Mouse (Mus musculus) macrophage (primary cell): ENCODE measurements around the gene Cryl1. TPM values are rescaled to one million over a fixed set of nuclear protein-coding genes. Genes with fewer than 3 reads are reported as not detected.

Experiments
- H3K27ac ChIP-seq: fragments of 350-480 bp; formaldehyde crosslinking; 2 replicates; pipeline ENCODE4 v1.9.0; 2021
- H3K36me3 ChIP-seq: fragments of 350-480 bp; formaldehyde crosslinking; 2 replicates; pipeline ENCODE4 v1.9.0; 2021; ENCODE audit errors: inconsistent target
- H3K4me3 ChIP-seq: fragments of 350-480 bp; formaldehyde crosslinking; 2 replicates; pipeline ENCODE4 v1.9.0; 2021; ENCODE audit errors: inconsistent target
- H3K79me2 ChIP-seq: fragments of 350-480 bp; formaldehyde crosslinking; 2 replicates; pipeline ENCODE4 v1.9.0; 2021; ENCODE audit errors: inconsistent target
- WGBS: methylation state at CpG from one replicate; pipeline ENCODE4 v1.1.7; 2026; ENCODE audit warnings: inconsistent platforms; ENCODE audit not compliant: missing documents; 5-methylcytosine and 5-hydroxymethylcytosine counted together
- polyA plus RNA-seq: library from polyadenylated mRNA; stranded (reverse); fragments of 250-400 nt; gene quantifications from 3 replicates; pipeline ENCODE4 v1.2.4, GENCODE M21; 2018; ENCODE audit warnings: inconsistent platforms

Gene Cryl1
- polyA plus RNA-seq, 1 experiment from 2014 or later: 18.7 TPM

- 81% methylated on average over 14 of the region's 16 CpGs for WGBS
- Histone ChIP-seq H3K36me3 (no peaks in the 10 kb centered on the region), H3K27ac (no peak overlapping the region), H3K79me2 (no peaks in the 10 kb centered on the region), H3K4me3 (no peak overlapping the region)
These were observed 81.4 kb downstream of the Cryl1 start for GRCm38 (mm10) chr14:57316662-57317600.

- Histone ChIP-seq H3K79me2 (no peaks in the 10 kb centered on the region), H3K4me3 (no peak overlapping the region), H3K36me3 (no peaks in the 10 kb centered on the region), H3K27ac (no peak overlapping the region)
- WGBS: 97% methylated on average over 3 of the region's 3 CpGs
These were observed 82.4 kb downstream of the Cryl1 start for GRCm38 (mm10) chr14:57315976-57316375.

GRCm38 (mm10) chr14:57315551-57315950 lies 82.8 kb downstream of the Cryl1 start:
- 95% methylated on average over 7 of the region's 7 CpGs for WGBS
- H3K27ac ChIP-seq: no peak overlapping the region
- no peaks in the 10 kb centered on the region for H3K36me3 ChIP-seq
- no peak overlapping the region for H3K4me3 ChIP-seq
- no peaks in the 10 kb centered on the region for H3K79me2 ChIP-seq

GRCm38 (mm10) chr14:57301600-57302230 lies 96.6 kb downstream of the Cryl1 start:
- Histone ChIP-seq H3K36me3 (no peaks in the 10 kb centered on the region), H3K27ac (no peak overlapping the region), H3K79me2 (no peaks in the 10 kb centered on the region), H3K4me3 (no peak overlapping the region)
- WGBS: 91% methylated on average over 11 of the region's 11 CpGs

GRCm38 (mm10) chr14:57300530-57300929 lies 97.8 kb downstream of the Cryl1 start:
- no peaks in the 10 kb centered on the region for H3K79me2 ChIP-seq
- whole genome bisulfite sequencing: 89% methylated on average over 2 of the region's 2 CpGs
- no peak overlapping the region for H3K27ac ChIP-seq
- no peaks in the 10 kb centered on the region for H3K36me3 ChIP-seq
- no peak overlapping the region for H3K4me3 ChIP-seq

DNA sequence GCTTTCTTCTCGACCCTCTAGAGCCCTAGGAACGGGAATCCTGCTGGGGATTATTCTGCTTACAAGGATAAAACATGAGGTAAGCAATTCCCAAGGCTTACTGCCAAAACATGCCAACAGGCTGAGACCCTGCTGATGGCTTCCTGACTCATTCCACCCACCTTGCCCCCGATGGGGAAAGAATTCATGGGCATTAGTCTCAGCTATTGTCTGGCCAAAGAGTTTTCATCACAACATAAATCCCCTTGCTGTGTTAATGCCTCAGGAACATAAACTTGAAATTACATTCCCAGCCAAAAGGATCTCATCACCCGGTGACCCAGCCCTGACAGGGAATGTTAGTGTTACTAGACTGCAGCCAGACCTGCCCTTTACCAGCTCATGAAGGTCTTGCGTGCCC lies 100.7 kb downstream of the Cryl1 start:
- WGBS: 88% methylated on average over 5 of the region's 5 CpGs
- no peak overlapping the region for H3K27ac ChIP-seq
- no peaks in the 10 kb centered on the region for H3K79me2 ChIP-seq
- no peaks in the 10 kb centered on the region for H3K36me3 ChIP-seq
- no peak overlapping the region for H3K4me3 ChIP-seq

DNA sequence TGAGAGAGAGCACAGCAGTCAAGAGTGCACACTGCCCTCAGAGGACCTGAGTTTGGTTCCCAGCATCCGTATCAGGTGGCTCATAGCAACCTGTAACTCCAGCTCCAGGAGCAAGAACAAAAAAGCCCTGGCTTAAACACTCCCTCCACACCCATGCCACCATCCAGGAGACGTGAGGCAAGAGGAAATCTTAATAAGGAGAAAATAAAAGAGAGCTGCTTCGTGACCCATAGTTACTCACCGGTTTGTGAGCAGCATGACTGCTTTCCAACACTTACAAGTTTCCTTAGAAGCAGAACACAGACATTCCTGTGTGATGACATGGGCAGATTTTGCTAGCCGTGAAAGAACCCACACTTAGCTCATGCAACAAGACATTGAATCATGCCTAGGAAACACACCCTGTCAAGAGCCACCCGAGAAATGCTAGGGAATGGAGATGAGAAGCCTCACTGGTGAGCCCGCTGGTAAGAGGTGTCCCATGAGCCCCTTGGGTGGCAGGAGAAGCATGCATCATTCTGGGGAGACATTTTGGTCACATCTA lies 106.9 kb downstream of the Cryl1 start:
- Histone ChIP-seq H3K4me3 (no peak overlapping the region), H3K79me2 (no peaks in the 10 kb centered on the region), H3K27ac (no peak overlapping the region), H3K36me3 (no peaks in the 10 kb centered on the region)
- WGBS: 94% methylated on average over 7 of the region's 7 CpGs

- H3K4me3 ChIP-seq: no peak overlapping the region
- H3K27ac ChIP-seq: no peak overlapping the region
- no peaks in the 10 kb centered on the region for H3K36me3 ChIP-seq
- no peaks in the 10 kb centered on the region for H3K79me2 ChIP-seq
- 89% methylated on average over 9 of the region's 9 CpGs for WGBS
These were observed 109.2 kb downstream of the Cryl1 start for GRCm38 (mm10) chr14:57289105-57289504.

DNA sequence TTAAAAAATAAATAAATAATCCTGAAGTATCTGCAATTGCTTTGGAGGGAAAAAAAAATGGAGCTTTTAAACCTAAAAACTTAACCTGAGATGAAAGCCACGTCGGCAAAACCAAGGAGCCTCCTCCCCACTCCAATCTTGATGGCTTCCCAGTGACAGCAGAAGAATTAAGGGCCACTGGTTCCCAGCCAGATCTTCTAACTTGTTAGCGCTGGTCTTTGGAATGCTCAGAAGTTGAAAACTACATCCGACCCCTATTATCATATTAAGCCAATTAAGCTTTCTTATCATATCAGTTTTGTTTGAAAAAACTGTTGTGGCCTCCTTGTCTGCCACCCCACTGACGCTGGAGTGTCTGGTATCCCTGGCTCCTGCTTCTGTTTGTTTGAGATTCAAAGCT lies 114.5 kb downstream of the Cryl1 start:
- H3K79me2 ChIP-seq: no peaks in the 10 kb centered on the region
- H3K27ac ChIP-seq: no peak overlapping the region
- H3K36me3 ChIP-seq: no peaks in the 10 kb centered on the region
- WGBS: 83% methylated on average over 5 of the region's 5 CpGs
- H3K4me3 ChIP-seq: no peak overlapping the region

DNA sequence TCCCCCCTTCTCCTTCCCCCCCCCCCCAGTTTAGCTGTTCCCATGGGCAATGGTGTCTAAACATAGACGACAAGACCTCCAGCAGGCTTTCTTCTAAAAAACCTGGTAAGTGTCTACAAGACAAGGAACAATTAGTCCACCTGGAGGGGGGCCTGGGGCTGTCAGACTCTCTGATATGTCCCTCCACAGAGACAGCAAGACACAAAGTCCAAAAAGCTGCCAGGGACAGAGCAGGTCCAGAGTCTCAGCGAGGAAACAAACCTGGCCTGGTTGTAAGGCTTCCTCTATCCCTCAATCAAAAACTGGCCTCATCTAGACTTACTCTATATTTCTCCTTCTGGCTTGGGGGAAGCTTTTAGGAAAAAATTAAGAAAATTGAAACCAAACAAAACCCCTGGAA lies 115.7 kb downstream of the Cryl1 start:
- Histone ChIP-seq H3K27ac (no peak overlapping the region), H3K36me3 (no peaks in the 10 kb centered on the region), H3K4me3 (no peak overlapping the region), H3K79me2 (no peaks in the 10 kb centered on the region)
- WGBS: 90% methylated on average over 2 of the region's 2 CpGs

- WGBS: 41% methylated on average over 3 of the region's 3 CpGs
- no peaks in the 10 kb centered on the region for H3K36me3 ChIP-seq
- no peak overlapping the region for H3K4me3 ChIP-seq
- H3K27ac ChIP-seq: no peak overlapping the region
- no peaks in the 10 kb centered on the region for H3K79me2 ChIP-seq
These were observed 117.5 kb downstream of the Cryl1 start for GRCm38 (mm10) chr14:57280835-57281234.

DNA sequence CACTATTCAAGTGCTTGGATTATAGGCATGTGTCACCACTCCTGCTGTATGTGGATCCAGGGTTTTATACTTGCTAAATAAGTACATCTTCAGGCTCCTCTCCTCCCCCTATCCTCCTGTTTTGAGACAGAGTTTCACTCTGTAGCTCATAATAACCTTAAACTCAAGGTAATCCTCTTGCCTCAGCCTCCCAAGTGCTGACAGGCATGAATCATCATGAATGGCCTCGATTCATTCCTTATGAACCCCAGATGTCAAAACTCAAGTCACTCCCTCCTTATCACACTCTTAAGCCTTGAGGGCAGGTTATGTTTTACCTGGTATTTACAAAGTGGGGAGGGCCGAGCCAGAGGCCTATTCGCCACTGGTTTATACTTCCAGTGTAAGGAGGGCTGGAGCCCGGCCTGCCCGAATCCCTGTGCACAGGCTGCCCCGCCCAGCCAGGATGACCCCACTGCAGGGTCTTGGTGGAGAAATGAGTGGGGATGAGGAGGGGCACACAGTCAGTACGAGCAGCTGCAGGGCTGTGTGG lies 121.8 kb downstream of the Cryl1 start:
- Histone ChIP-seq H3K79me2 (no peaks in the 10 kb centered on the region), H3K27ac (no peak overlapping the region), H3K4me3 (no peak overlapping the region), H3K36me3 (no peaks in the 10 kb centered on the region)
- 92% methylated on average over 7 of the region's 7 CpGs for WGBS

- Histone ChIP-seq H3K79me2 (no peaks in the 10 kb centered on the region), H3K36me3 (no peaks in the 10 kb centered on the region), H3K27ac (no peak overlapping the region), H3K4me3 (no peak overlapping the region)
- 94% methylated on average over 1 of the region's 1 CpGs for WGBS
These were observed 126.0 kb downstream of the Cryl1 start for GRCm38 (mm10) chr14:57272341-57272740.

- no peak overlapping the region for H3K4me3 ChIP-seq
- H3K27ac ChIP-seq: no peak overlapping the region
- H3K36me3 ChIP-seq: no peaks in the 10 kb centered on the region
- 100% methylated on average over 1 of the region's 1 CpGs for WGBS
- H3K79me2 ChIP-seq: no peaks in the 10 kb centered on the region
These were observed 126.5 kb downstream of the Cryl1 start for GRCm38 (mm10) chr14:57271861-57272260.

GRCm38 (mm10) chr14:57268900-57269299 lies 129.4 kb downstream of the Cryl1 start:
- no peak overlapping the region for H3K27ac ChIP-seq
- WGBS: 81% methylated on average over 3 of the region's 3 CpGs
- no peaks in the 10 kb centered on the region for H3K79me2 ChIP-seq

More at GRCm38 (mm10) chr14:57268900-57269299, 129.4 kb downstream of the Cryl1 start:
- Histone ChIP-seq H3K4me3 (no peak overlapping the region), H3K36me3 (no peaks in the 10 kb centered on the region)
